Mouse (Mus musculus) kidney, adult 2 months (tissue): ENCODE measurements around the gene Setd4.

Experiments used
- CTCF ChIP-seq: fragments of 200-500 bp; conservative IDR thresholded peaks from 2 replicates; pipeline ENCODE4 v1.5.1; 2011; ENCODE audit warnings: low read depth, mild to moderate bottlenecking, control low read depth, low read length, moderate library complexity, mixed read lengths; ENCODE audit not compliant: insufficient read depth, insufficient read length
- POLR2A ChIP-seq: fragments of 200-500 bp; IDR thresholded peaks from one replicate; pipeline ENCODE4 v1.6.1; 2011; ENCODE audit warnings: low read depth, low read length, control low read depth

DNA sequence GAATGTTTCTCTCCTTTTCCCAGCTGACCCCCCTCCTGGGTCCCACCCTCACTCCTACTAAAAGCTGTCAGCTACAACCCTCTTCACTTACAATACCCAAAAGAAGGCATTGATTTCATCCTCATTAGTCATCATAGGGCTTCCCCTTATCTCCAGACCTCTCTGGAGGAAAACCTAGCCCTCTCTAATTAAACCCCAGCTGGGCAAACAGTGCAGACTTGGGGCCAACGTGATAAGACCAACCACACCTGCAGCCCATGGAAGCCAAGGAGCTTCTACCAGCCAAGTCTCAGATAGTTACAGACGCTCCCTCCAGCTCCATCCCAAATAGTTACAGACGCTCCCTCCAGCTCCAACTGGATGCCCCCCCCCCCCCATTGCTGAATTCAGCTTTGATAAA lies 64.0 kb downstream of the Setd4 start:
- TF ChIP-seq POLR2A (no peak), CTCF (no peak)
